Mouse (Mus musculus): ENCODE measurements around the gene Sema6c. TPM values are rescaled to one million over a fixed set of nuclear protein-coding genes. Genes with fewer than 3 reads are reported as not detected.
A peak's percentile ranks its signal among the peaks of the same experiment; 100 is the strongest.
"Not testable (repeated sequence)": the region's sequence is repeated elsewhere in the genome, so short reads cannot be mapped to it uniquely, and the experiment has no call there.

Sema6c gene
- polyA plus RNA-seq, 1 experiment from 2014 or later, result 59.5 TPM

DNA sequence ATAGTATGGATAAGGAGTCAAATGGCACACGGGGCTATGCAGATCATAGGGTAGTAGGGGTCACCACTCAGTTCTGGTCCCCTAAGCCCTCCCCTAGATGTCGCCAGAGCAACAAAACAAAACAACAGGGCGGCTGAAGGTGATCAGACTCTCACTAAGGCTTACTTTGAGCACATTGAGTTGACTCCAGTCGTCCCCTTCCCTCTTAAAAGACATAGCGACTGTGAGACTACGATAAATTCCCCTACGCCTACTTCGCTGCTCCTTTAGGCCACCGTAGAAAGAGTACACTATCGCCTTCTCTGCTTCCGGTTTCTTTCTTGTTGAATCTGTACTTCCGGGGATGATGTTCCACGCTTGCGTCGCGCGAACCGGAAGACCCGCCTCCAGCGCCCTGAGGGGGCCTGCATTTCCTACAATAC lies 26.6 kb upstream of the Sema6c start, which contains the start of the genes Scnm1 and Lysmd1:
Scnm1 (minus strand) TSS at position 332 of the 422 bp plus-strand sequence.
Lysmd1 (plus strand) TSS at position 409 of the 422 bp plus-strand sequence.
- Histone ChIP-seq H3K9ac (peak within 1 kb of the TSS; percentile 72), H3K27me3 (no peaks in the 10 kb centered on the region), H3K4me1 (peaks cover 23% of the 10 kb centered on the region), H3K36me3 (peaks cover 31% of the 10 kb centered on the region; the same call in 1 of the 2 replicates), H3K27ac (peak within 1 kb of the TSS; percentile 71), H3K4me2 (replicated peaks) (peak within 1 kb of the TSS; percentile 67), H3K9me3 (replicated peaks) (no peaks in the 10 kb centered on the region), H3K4me3 (peak within 1 kb of the TSS; percentile 53)
- 0% methylated on average over 20 of the region's 20 CpGs for WGBS
- ATAC-seq (ENCODE audit: low FRiP score), result peak; percentile 94

DNA sequence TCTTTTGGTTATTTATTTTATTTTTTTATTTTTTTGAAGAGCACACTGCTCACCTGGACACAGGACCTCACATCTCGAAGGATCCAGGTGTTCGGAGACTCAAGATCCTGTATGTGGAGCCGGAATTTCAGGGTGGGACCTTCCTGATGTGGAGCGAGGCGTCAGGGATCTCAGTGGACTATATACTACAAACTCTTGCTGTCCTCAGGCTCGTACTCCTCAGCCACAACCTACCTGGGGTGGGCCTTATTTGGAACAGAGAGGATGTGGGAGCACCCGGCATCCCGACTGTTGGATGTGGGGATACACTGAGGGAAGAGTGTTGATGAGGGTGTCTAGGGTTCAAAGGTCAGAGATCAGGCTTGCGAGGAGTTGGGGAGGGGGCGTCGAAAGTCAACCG lies 26.1 kb upstream of the Sema6c start:
- not testable (repeated sequence) for H3K9me3 ChIP-seq (replicated peaks); H3K4me2 ChIP-seq (replicated peaks); H3K27me3 ChIP-seq; H3K9ac ChIP-seq; H3K27ac ChIP-seq
- WGBS, result no CpG with 5 or more reads among the region's 12 CpGs
- Histone ChIP-seq H3K36me3 (peaks cover 29% of the 10 kb centered on the region; the same call in 1 of the 2 replicates), H3K4me1 (peaks cover 23% of the 10 kb centered on the region), H3K4me3 (peak overlapping the region; percentile 53; the same call in 1 of the 2 replicates)
- ATAC-seq (ENCODE audit: low FRiP score), result peak; percentile 68

DNA sequence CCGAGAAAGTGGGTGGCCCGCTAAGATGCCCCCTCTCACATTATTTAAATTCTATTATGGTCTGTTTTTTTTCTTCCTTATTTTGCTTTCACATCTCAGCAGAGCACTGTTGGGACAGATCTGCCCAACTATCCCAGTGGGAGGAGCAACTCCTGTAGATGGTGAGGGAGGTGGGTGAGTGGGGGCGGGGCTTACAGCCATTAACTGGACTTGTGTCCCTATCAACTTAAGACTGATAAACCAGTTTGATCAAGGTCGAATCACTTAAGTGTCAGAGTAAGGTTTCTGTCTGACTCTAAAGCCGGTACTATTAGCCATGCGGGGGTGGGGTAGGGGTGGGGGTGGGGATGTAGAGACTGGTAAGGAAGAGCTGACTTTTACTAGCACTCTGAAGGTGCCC lies 25.2 kb upstream of the Sema6c start:
- Histone ChIP-seq H3K4me2 (replicated peaks) (peak overlapping the region; percentile 52), H3K4me3 (peak overlapping the region; percentile 27), H3K36me3 (peaks cover 28% of the 10 kb centered on the region), H3K27me3 (no peaks in the 10 kb centered on the region), H3K9me3 (replicated peaks) (no peaks in the 10 kb centered on the region), H3K9ac (no peak overlapping the region), H3K4me1 (peaks cover 23% of the 10 kb centered on the region), H3K27ac (no peak overlapping the region)
- no peak for ATAC-seq (ENCODE audit: low FRiP score)
- 31% methylated on average over 6 of the region's 6 CpGs for WGBS

DNA sequence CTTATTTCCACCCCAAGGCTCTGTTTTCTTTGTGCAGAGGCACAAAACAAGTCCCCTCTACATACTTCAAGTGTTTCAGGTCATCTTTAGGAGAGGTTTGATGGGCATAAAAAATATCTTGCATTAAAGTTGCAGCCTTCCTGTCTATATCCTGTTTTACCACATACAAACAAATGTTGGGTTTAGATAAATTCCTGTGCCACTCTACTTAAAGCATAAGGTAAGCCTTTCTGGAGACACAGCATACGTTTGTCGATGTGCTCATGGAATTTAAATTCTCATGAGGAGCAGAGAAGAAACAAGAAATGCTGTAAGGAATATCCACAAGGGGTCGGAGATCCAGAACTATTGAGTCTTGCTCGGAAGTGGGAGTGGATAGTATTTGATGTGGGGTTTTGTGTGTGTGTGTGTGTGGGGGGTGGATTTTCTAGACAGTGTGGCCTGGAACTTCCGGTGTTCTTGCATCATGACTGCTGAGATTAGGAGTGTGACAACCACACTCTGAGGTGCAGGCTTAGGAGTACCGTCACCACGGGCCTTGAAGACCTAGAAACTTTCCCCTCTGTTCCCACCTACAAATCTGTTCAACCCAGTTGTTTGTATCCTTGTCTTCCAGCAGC lies 24.7 kb upstream of the Sema6c start:
- Histone ChIP-seq H3K9me3 (replicated peaks) (no peaks in the 10 kb centered on the region), H3K4me2 (replicated peaks) (peak overlapping the region; percentile 52), H3K36me3 (peaks cover 29% of the 10 kb centered on the region), H3K4me3 (peak overlapping the region; percentile 27; the same call in 1 of the 2 replicates), H3K27me3 (no peaks in the 10 kb centered on the region), H3K9ac (no peak overlapping the region), H3K4me1 (peaks cover 26% of the 10 kb centered on the region), H3K27ac (no peak overlapping the region)
- 91% methylated on average over 7 of the region's 7 CpGs for WGBS
- no peak for ATAC-seq (ENCODE audit: low FRiP score)

DNA sequence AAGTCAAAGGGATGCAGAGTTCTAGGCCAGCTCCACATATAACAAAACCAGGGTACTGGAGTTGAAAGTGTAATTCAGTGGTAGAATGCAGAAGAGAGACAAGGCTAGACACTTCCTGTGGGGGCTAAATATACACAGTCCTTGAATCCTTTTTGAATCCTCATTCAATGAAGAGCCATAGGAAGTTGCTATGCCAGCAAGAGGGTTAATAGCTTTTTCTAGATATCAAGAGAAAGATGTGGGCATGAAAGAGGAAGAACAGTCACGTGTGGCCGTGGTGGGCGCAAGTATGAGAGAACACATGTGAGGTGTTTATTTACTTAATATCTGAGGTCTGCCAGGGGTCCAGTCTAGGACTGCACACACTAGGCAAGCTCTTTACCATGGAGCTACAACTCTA lies 23.9 kb upstream of the Sema6c start:
- no peak overlapping the region for H3K4me3 ChIP-seq
- peaks cover 26% of the 10 kb centered on the region for H3K4me1 ChIP-seq
- H3K27me3 ChIP-seq, result no peaks in the 10 kb centered on the region
- H3K9me3 ChIP-seq (replicated peaks), result no peaks in the 10 kb centered on the region
- no peak overlapping the region for H3K9ac ChIP-seq
- no peak overlapping the region for H3K27ac ChIP-seq
- no peak for ATAC-seq (ENCODE audit: low FRiP score)
- H3K36me3 ChIP-seq, result peaks cover 27% of the 10 kb centered on the region
- H3K4me2 ChIP-seq (replicated peaks), result no peak overlapping the region
- WGBS, result 95% methylated on average over 3 of the region's 3 CpGs

DNA sequence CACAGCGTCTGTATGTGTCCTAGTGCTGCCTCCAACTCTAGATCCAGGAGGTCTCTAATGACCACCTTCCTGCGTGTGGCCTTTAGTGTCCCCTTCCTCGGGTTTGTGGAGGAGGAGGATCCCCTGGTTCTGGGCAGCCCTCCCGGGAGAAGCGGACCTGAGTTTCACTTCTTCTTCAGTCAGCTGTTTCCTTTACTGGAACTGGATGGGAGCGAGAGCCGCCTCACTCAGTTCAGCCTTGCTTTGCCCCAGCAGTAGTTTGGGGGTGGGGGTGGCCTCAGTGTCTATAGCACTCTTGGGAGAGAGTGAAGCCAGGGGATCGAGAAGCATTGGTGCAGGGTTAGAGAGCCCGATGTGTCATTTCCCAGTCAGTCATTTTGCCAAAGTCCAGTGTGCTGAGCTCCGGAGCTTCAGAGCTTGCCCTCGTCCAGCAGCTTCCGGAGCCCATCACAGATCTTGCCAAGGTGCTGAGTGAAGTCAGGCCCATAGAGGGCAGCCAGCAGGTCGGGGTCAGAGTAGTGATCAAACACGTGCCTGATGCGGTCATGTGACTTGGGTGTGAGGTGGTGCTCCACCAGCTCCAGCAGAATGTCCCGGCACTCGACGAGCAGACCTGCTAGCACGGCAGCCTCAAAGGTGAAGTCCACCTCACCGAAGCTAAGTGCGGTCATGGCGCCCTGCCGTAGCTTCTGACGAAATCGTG lies 20.5 kb upstream of the Sema6c start:
- no peak overlapping the region for H3K27ac ChIP-seq
- H3K27me3 ChIP-seq, result no peaks in the 10 kb centered on the region
- no peak for ATAC-seq (ENCODE audit: low FRiP score)
- H3K4me3 ChIP-seq, result no peak overlapping the region
- peaks cover 17% of the 10 kb centered on the region for H3K4me1 ChIP-seq
- WGBS, result 73% methylated on average over 25 of the region's 25 CpGs
- peaks cover 19% of the 10 kb centered on the region for H3K36me3 ChIP-seq
- no peak overlapping the region for H3K4me2 ChIP-seq (replicated peaks)
- H3K9me3 ChIP-seq (replicated peaks), result no peaks in the 10 kb centered on the region
- no peak overlapping the region for H3K9ac ChIP-seq

DNA sequence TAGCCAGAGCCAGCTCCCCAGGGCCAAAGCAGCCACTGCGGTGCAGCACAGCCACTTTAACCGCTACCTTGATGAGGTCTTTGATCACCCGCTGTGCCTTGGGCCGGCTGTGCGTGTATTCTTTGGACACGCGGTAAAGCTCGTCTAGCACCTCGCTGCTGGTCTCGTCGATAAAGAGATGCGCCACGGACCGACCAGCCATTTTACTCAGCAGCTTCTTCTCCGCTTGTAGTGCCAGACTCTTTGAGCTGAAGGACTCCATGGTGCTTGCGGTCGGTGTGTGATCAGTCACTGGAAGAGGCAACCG lies 20.0 kb upstream of the Sema6c start:
- Histone ChIP-seq H3K4me2 (replicated peaks) (no peak overlapping the region), H3K27ac (no peak overlapping the region), H3K4me1 (peaks cover 13% of the 10 kb centered on the region), H3K4me3 (no peak overlapping the region), H3K36me3 (peaks cover 19% of the 10 kb centered on the region), H3K27me3 (no peaks in the 10 kb centered on the region), H3K9me3 (replicated peaks) (no peaks in the 10 kb centered on the region), H3K9ac (no peak overlapping the region)
- ATAC-seq (ENCODE audit: low FRiP score), result no peak
- WGBS, result 61% methylated on average over 18 of the region's 18 CpGs

DNA sequence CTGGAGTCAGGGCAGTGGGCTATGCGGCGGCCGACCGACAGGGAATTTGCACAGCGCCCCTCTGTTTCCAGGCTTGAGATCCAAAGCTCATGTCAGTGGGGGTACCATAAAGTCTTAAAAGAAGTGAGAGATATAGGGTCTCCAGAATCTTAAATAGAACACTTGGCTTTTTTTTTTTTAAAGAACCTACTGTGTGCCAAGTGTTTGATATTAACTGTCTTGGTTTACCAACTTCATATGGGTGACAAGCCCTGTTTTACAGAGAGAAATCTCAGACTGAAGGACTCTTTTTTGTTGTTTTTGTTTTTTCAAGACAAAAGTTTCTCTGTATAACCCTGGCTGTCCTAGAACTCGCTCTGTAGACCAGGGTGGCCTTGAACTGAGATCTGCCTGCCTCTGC lies 19.5 kb upstream of the Sema6c start:
- Histone ChIP-seq H3K27ac (no peak overlapping the region), H3K27me3 (no peaks in the 10 kb centered on the region), H3K4me2 (replicated peaks) (no peak overlapping the region), H3K9me3 (replicated peaks) (no peaks in the 10 kb centered on the region), H3K36me3 (peaks cover 19% of the 10 kb centered on the region), H3K9ac (no peak overlapping the region), H3K4me1 (peaks cover 7% of the 10 kb centered on the region), H3K4me3 (no peak overlapping the region)
- WGBS, result 83% methylated on average over 6 of the region's 6 CpGs
- no peak for ATAC-seq (ENCODE audit: low FRiP score)

DNA sequence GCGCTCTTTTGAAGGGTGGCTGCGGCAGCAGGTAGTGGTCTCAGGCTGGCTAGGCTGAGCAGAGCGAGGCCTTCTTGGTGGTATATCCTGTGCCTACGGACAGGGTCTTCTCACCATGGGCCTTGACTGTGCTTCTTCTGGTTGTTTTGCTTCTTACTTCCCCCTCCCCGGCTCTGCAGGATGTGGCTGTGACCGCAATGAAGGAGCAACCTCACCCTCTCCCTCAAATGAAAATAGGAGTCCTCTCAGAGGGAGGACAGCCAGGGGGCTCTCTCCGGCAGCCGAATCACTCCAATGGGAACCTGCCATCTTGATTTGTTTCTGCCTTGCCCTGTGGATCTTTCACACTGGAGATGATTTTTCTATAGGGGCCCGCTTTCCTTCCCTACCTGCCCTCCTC lies 18.8 kb upstream of the Sema6c start:
- H3K9ac ChIP-seq, result no peak overlapping the region

DNA sequence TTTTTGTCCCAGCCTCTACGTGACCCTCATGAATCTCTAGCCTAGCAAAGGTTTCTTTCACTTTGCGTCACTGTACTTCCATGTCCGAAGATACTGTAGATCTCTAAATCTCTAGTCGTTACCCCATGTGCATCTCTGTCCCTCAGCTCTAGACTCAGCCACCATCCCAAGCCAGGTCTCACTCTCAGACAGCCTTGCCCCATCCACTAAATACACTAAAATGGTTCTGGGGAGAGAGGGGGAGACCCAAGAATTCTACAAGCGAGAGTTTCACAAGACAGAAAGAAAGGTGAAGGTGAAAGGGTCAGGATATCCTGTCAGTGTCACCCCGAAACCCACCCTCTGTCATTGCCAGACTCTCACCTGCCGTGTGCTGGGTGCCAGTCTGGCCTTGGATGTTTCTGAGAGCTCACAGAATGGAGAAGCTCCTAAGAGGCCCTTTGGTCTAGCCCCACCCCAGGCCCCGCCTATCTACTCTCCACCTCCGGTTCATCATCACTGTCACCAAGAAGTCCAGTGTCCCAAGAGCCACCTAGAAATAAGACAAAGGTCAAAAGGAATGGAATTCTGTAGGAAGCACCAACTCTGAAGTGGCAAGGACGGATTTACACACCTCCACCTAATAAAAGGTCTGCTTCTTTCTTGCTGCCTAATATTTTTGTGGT lies 18.2 kb upstream of the Sema6c start, which contains the start of gene Tnfaip8l2:
Tnfaip8l2 (minus strand) TSS at position 409 of the 665 bp plus-strand sequence.
- Histone ChIP-seq H3K4me3 (no peak within 1 kb of the TSS), H3K4me2 (replicated peaks) (no peak within 1 kb of the TSS), H3K9ac (no peak within 1 kb of the TSS), H3K9me3 (replicated peaks) (no peaks in the 10 kb centered on the region), H3K27me3 (no peaks in the 10 kb centered on the region), H3K27ac (no peak within 1 kb of the TSS), H3K36me3 (peaks cover 19% of the 10 kb centered on the region), H3K4me1 (0 out of 2 replicates have a peak, but pooled peaks cover 3% of the 10 kb centered on the region)
- 84% methylated on average over 10 of the region's 10 CpGs for WGBS
- no peak for ATAC-seq (ENCODE audit: low FRiP score)

More for the DNA sequence above, 18.8 kb upstream of the Sema6c start:
- H3K9me3 ChIP-seq (replicated peaks), result no peaks in the 10 kb centered on the region
- no peak overlapping the region for H3K27ac ChIP-seq
- no peak overlapping the region for H3K4me2 ChIP-seq (replicated peaks)
- no peaks in the 10 kb centered on the region for H3K27me3 ChIP-seq
- ATAC-seq (ENCODE audit: low FRiP score), result no peak
- 94% methylated on average over 9 of the region's 9 CpGs for WGBS
- H3K4me1 ChIP-seq, result 0 out of 2 replicates have a peak, but pooled peaks cover 3% of the 10 kb centered on the region
- no peak overlapping the region for H3K4me3 ChIP-seq
- H3K36me3 ChIP-seq, result peaks cover 19% of the 10 kb centered on the region

DNA sequence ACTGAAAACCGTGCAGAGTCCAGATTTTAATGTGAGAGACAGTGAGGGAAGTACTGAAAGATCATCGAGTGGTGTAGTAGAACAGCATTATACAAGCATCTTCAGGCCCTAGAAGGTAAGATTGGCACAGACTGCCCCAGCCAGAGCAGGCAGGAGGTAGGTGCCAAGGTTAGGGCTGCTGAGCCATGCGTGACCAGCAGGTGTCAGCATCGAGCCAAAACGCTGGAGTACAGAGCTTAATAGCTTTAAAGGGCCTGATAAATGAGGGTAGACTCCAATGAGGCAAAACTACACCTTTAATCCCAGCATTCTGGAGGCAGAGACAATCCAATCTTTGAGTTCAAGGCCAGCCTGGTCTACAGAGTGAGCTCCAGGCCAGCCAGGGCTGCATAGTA lies 17.6 kb upstream of the Sema6c start:
- 10% methylated on average over 5 of the region's 5 CpGs for WGBS
- ATAC-seq (ENCODE audit: low FRiP score), result peak; percentile 79
- no peaks in the 10 kb centered on the region for H3K9me3 ChIP-seq (replicated peaks)
- no peak overlapping the region for H3K4me3 ChIP-seq
- H3K36me3 ChIP-seq, result peaks cover 19% of the 10 kb centered on the region
- H3K4me2 ChIP-seq (replicated peaks), result no peak overlapping the region
- no peaks in the 10 kb centered on the region for H3K27me3 ChIP-seq
- H3K9ac ChIP-seq, result no peak overlapping the region
- H3K4me1 ChIP-seq, result 0 out of 2 replicates have a peak, but pooled peaks cover 3% of the 10 kb centered on the region
- no peak overlapping the region for H3K27ac ChIP-seq

DNA sequence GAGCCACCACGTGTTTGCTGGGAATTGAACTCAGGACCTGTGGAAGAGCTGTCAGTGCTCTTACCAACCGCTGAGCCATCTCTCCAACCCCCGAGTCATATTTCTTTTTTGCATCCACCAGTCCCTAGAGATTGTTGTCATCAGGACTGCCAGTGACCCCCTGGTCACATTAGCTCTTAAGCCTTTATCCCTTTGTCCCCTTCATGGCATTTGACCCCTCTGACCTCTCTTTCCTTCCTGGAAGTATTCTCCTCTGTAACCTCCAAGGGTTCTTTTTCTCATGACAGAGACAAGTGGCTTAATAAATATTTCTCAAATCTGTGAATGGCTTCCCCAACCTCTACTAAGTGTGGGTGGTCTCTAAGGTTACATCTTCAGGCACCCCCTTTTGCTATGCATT lies 12.3 kb upstream of the Sema6c start:
- Histone ChIP-seq H3K27ac (no peak overlapping the region), H3K4me1 (no peaks in the 10 kb centered on the region), H3K9ac (no peak overlapping the region), H3K4me2 (replicated peaks) (no peak overlapping the region), H3K36me3 (no peaks in the 10 kb centered on the region), H3K27me3 (no peaks in the 10 kb centered on the region), H3K4me3 (no peak overlapping the region), H3K9me3 (replicated peaks) (no peaks in the 10 kb centered on the region)
- WGBS, result 48% methylated on average over 3 of the region's 3 CpGs
- no peak for ATAC-seq (ENCODE audit: low FRiP score)

All from hindbrain, embryonic 12.5 days (tissue).